Mouse (Mus musculus) liver, embryonic 14 days (tissue): ENCODE measurements around the gene Olfr1348. TPM values are rescaled to one million over a fixed set of nuclear protein-coding genes. Genes with fewer than 3 reads are reported as not detected.

ENCODE experiments used
- polyA plus RNA-seq: library from polyadenylated mRNA; depleted of rRNA; stranded (reverse); fragments of >200 nt; gene quantifications from 2 replicates; pipeline ENCODE4 v1.2.3, GENCODE M21; 2012; rRNA removed

The Olfr1348 gene
- polyA plus RNA-seq: not detected in 2 replicates

DNA sequence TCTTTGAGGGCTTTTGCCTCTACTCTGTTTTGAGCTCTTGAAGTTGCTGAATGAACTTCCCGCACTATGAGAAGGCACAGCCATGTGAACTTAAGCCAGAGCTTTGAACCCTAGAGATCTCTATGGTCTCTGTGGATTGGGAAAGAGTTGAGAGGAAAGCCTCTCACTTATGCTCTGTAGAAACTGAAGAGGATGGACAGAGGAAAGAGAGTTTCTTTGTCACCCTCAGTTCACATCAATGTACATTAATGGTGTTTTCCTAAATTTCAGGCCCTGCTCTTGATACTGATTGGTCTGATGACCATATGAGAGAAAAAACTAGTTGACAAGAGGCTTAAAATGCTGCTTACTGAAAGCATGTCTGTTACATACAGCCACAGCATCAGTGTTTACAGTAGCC lies at the start of gene Olfr1348:
TSS of gene Olfr1348 (minus strand) at position 101 of the 400 bp plus-strand sequence.

DNA sequence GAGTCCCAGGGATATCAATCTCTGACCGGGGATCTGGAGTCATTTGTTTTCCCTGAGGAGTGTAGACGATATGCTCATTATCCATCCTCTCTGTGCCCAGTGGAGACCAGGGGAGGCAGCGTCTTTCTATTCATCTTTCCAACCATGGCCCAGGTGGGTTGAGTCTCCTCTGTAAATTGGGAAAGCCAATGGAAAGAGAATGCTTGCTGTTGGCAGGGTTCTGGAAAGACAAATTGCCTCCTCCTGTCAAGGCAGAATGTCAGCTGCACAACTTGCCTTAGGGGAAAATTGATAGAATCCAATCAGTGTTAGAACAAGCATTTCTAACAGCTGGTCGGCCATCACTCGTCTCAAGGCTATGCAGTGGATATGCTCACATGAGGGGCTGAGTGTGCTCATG lies 14.3 kb upstream of the Olfr1348 start, which contains the start of gene Olfr1349:
TSS of gene Olfr1349 (minus strand) at position 101 of the 400 bp plus-strand sequence.

DNA sequence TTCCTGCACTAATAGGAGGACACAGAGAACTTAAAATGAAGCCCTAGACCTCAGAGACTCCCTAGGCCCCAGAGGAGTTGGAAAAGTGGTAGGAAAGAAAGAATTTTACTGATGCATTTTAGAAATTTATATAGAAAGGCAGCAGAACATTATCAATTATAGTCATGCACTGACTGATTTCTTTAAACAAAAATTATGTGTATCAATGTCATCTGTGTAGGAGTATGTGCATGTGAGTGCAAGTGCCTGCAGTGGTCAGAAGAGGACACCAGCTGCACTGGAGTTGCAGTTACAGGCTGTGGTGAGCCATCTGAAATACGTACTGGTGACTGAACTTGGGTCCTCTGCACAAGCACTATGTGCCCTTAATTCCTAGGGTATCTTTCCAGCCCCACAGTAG lies 8.9 kb downstream of the Olfr1348 start, which contains the start of gene Olfr1347:
TSS of gene Olfr1347 (minus strand) at position 101 of the 400 bp plus-strand sequence.

GRCm38 (mm10) chr7:6486841-6487240 lies 21.7 kb downstream of the Olfr1348 start, which contains the start of gene Olfr5:
Gene Olfr5 (minus strand): TSS chr7:6486941.

GRCm38 (mm10) chr7:6466951-6467350 lies 41.6 kb downstream of the Olfr1348 start, which contains the start of gene Olfr1346:
Gene Olfr1346 (plus strand): TSS chr7:6467101.

DNA sequence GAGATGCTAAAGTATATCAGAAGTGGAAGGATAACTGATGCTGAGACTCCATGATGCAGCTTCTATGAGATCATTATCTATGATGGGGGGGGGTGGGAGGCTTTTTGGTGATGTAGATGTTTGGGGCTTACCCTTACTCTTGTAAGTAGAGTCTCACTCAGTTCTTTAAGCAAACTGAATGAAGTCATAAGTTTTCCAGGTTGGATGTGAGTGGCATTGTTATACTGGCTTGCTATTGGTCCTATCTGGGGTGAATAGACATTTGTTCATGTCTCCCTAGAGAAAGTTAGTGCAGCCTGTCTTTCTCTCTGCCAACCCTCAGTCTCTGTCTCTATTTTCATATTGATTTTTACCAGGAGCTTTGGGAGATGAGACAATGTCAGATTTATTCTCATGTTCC lies 52.7 kb downstream of the Olfr1348 start, which contains the start of gene Olfr1336:
TSS of gene Olfr1336 (plus strand) at position 301 of the 400 bp plus-strand sequence.

Other genes with a start within 250 kb of the Olfr1348 start
- gene Zfp667, start 222.2 kb downstream of the Olfr1348 start, polyA plus RNA-seq: 2.5 and 2.8 TPM in 2 replicates
- 0.62 and 0.70 TPM in 2 replicates for gene Zfp583, start 177.5 kb downstream of the Olfr1348 start, polyA plus RNA-seq
- gene Gm3854, start 165.0 kb downstream of the Olfr1348 start, polyA plus RNA-seq: 0.17 and 0.20 TPM in 2 replicates
- gene Zfp78, start 145.5 kb downstream of the Olfr1348 start, polyA plus RNA-seq: 0.52 and 0.76 TPM in 2 replicates
- 0.78 and 1.0 TPM in 2 replicates for gene Zfp28, start 125.5 kb downstream of the Olfr1348 start, polyA plus RNA-seq
- gene Smim17, start 110.0 kb downstream of the Olfr1348 start, polyA plus RNA-seq: 0.11 TPM in 1 of 2 replicates, not detected in the other
- gene Gm20715, start 98.5 kb downstream of the Olfr1348 start, polyA plus RNA-seq: 0.01 TPM in 1 of 2 replicates, not detected in the other
- gene Olfr1344, start 70.1 kb downstream of the Olfr1348 start, polyA plus RNA-seq: not detected in 2 replicates
- not detected in 2 replicates for gene Olfr1336, start 52.6 kb downstream of the Olfr1348 start, polyA plus RNA-seq
- not detected in 2 replicates for gene Olfr1346, start 41.6 kb downstream of the Olfr1348 start, polyA plus RNA-seq
- gene Olfr5, start 21.8 kb downstream of the Olfr1348 start, polyA plus RNA-seq: not detected in 2 replicates
- gene Olfr1347, start 9.0 kb downstream of the Olfr1348 start, polyA plus RNA-seq: not detected in 2 replicates
- gene Olfr1349, start 14.2 kb upstream of the Olfr1348 start, polyA plus RNA-seq: not detected in 2 replicates
- gene Olfr1350, start 56.1 kb upstream of the Olfr1348 start, polyA plus RNA-seq: not detected in 2 replicates
- 4.9 and 5.3 TPM in 2 replicates for gene Zim1, start 187.7 kb upstream of the Olfr1348 start, polyA plus RNA-seq
- gene Peg3, start 221.7 kb upstream of the Olfr1348 start, polyA plus RNA-seq: 21.3 and 21.7 TPM in 2 replicates
- 1.9 and 2.2 TPM in 2 replicates for gene Usp29, start 221.8 kb upstream of the Olfr1348 start, polyA plus RNA-seq